Mouse (Mus musculus) MEL (cell line): Measurements from ENCODE around the gene P2rx7. TPM values are rescaled to one million over a fixed set of nuclear protein-coding genes. Genes with fewer than 3 reads are reported as not detected.

Experiments
- DNase-seq: peaks from one replicate; pipeline ENCODE4 v3.0.0; 2011; ENCODE audit warnings: low read depth, low spot score
- H3K27ac ChIP-seq: 2 replicates; pipeline ENCODE4 v1.5.1; 2012; ENCODE audit warnings: low read depth, mild to moderate bottlenecking, control low read depth, low read length, moderate library complexity; ENCODE audit not compliant: control insufficient read depth
- H3K27me3 ChIP-seq, 2 experiments: fragments of 150-350 bp in 1 of 2; sonication (generic) in 1 of 2; 2 replicates each; pipeline ENCODE4 v1.6.1; 2012; ENCODE audit warnings: low read length in 2 of 2, mild to moderate bottlenecking in 2 of 2, improper control_type of control experiment in 1 of 2, moderate library complexity in 1 of 2; ENCODE audit not compliant: insufficient read depth in 2 of 2, control insufficient read depth in 1 of 2
- H3K36me3 ChIP-seq, 2 experiments: 2 replicates each; pipeline ENCODE4 v1.6.1; 2012 to 2014; ENCODE audit warnings: low read length in 2 of 2, improper control_type of control experiment in 1 of 2, inconsistent platforms in 1 of 2, mild to moderate bottlenecking in 1 of 2; ENCODE audit not compliant: insufficient read depth in 2 of 2, control insufficient read depth in 1 of 2
- H3K4me1 ChIP-seq, 2 experiments: fragments of 150-350 bp in 1 of 2; sonication (generic) in 1 of 2; 2 replicates each; pipeline ENCODE4 v1.6.1; 2012; ENCODE audit warnings: low read length in 2 of 2, improper control_type of control experiment in 1 of 2, mild to moderate bottlenecking in 1 of 2; ENCODE audit not compliant: insufficient read depth in 2 of 2, control insufficient read depth in 1 of 2
- H3K4me3 ChIP-seq, 2 experiments: fragments of 150-350 bp in 1 of 2; sonication (generic) in 1 of 2; 2 replicates each; pipeline ENCODE4 v1.5.1; 2012; ENCODE audit warnings: low read depth in 2 of 2, low read length in 2 of 2, mild to moderate bottlenecking in 2 of 2, moderate library complexity in 2 of 2, control low read depth in 1 of 2, improper control_type of control experiment in 1 of 2; ENCODE audit not compliant: control insufficient read depth in 1 of 2, insufficient read depth in 1 of 2
- H3K79me2 ChIP-seq: 2 replicates; pipeline ENCODE4 v1.6.1; 2012; ENCODE audit warnings: mild to moderate bottlenecking, low read length, moderate library complexity; ENCODE audit not compliant: control insufficient read depth, poor library complexity, insufficient read depth
- H3K9ac ChIP-seq: 2 replicates; pipeline ENCODE4 v1.6.1; 2012; ENCODE audit warnings: low read depth, mild to moderate bottlenecking, control low read depth, low read length, moderate library complexity; ENCODE audit not compliant: control insufficient read depth, poor library complexity, severe bottlenecking
- H3K9me3 ChIP-seq: fragments of 150-350 bp; sonication (generic); replicated peaks from 2 replicates; pipeline ENCODE4 v1.6.1; 2012; ENCODE audit warnings: mild to moderate bottlenecking, low read length, improper control_type of control experiment, moderate library complexity; ENCODE audit not compliant: insufficient read depth
- BHLHE40 ChIP-seq: IDR thresholded peaks from 2 replicates; pipeline ENCODE4 v1.6.1; 2012; ENCODE audit warnings: low read depth, mild to moderate bottlenecking, inconsistent platforms, low read length, improper control_type of control experiment, borderline replicate concordance
- CHD1 ChIP-seq: IDR thresholded peaks from 2 replicates; pipeline ENCODE4 v1.6.1; 2012; ENCODE audit warnings: low read depth, mild to moderate bottlenecking, inconsistent platforms, low read length, improper control_type of control experiment
- CHD2 ChIP-seq: IDR thresholded peaks from 2 replicates; pipeline ENCODE4 v1.6.1; 2011; ENCODE audit warnings: low read length, improper control_type of control experiment
- CTCF ChIP-seq, 3 experiments: IDR thresholded peaks in 2 of 3; conservative IDR thresholded peaks in 1 of 3; 2 replicates each; pipeline ENCODE4 v1.5.1; 2011 to 2012; ENCODE audit warnings: low read length in 3 of 3, low read depth in 2 of 3, mild to moderate bottlenecking in 2 of 3, improper control_type of control experiment in 1 of 3, inconsistent platforms in 1 of 3, mixed read lengths in 1 of 3, moderate library complexity in 1 of 3; ENCODE audit not compliant: control insufficient read depth in 1 of 3, insufficient read depth in 1 of 3, poor library complexity in 1 of 3, severe bottlenecking in 1 of 3
- ELF1 ChIP-seq: IDR thresholded peaks from 2 replicates; pipeline ENCODE4 v1.6.1; 2014; ENCODE audit warnings: low read depth, mild to moderate bottlenecking, inconsistent platforms, low read length, improper control_type of control experiment, moderate library complexity
- EP300 ChIP-seq, 2 experiments: IDR thresholded peaks; 2 replicates each; pipeline ENCODE4 v1.6.1; 2011; ENCODE audit warnings: improper control_type of control experiment in 2 of 2, low read length in 2 of 2, low read depth in 1 of 2, mild to moderate bottlenecking in 1 of 2
- ETS1 ChIP-seq: IDR thresholded peaks from 2 replicates; pipeline ENCODE4 v1.6.1; 2012; ENCODE audit warnings: low read depth, mild to moderate bottlenecking, inconsistent platforms, low read length, improper control_type of control experiment, moderate library complexity
- HCFC1 ChIP-seq: IDR thresholded peaks from 2 replicates; pipeline ENCODE4 v1.6.1; 2012; ENCODE audit warnings: low read depth, mild to moderate bottlenecking, inconsistent platforms, low read length, improper control_type of control experiment, moderate library complexity
- JUND ChIP-seq: IDR thresholded peaks from 2 replicates; pipeline ENCODE4 v1.6.1; 2011; ENCODE audit warnings: low read depth, mild to moderate bottlenecking, improper control_type of control experiment, low read length
- KAT2A ChIP-seq: conservative IDR thresholded peaks from 2 replicates; pipeline ENCODE4 v1.6.1; 2012; ENCODE audit warnings: low read depth, low read length, improper control_type of control experiment, inconsistent platforms
- MAZ ChIP-seq: IDR thresholded peaks from 2 replicates; pipeline ENCODE4 v1.6.1; 2012; ENCODE audit warnings: low read depth, mild to moderate bottlenecking, inconsistent platforms, low read length, improper control_type of control experiment
- MXI1 ChIP-seq: IDR thresholded peaks from 2 replicates; pipeline ENCODE4 v1.6.1; 2011; ENCODE audit warnings: mild to moderate bottlenecking, low read depth, low read length, improper control_type of control experiment
- NELFE ChIP-seq: IDR thresholded peaks from 2 replicates; pipeline ENCODE4 v1.6.1; 2011; ENCODE audit warnings: low read depth, low read length, improper control_type of control experiment
- POLR2A ChIP-seq, 2 experiments: IDR thresholded peaks; 2 replicates each; pipeline ENCODE4 v1.6.1; 2011 to 2012; ENCODE audit warnings: low read length in 2 of 2, mild to moderate bottlenecking in 2 of 2, control low read depth in 1 of 2, improper control_type of control experiment in 1 of 2, low read depth in 1 of 2, moderate library complexity in 1 of 2; ENCODE audit not compliant: control insufficient read depth in 1 of 2, insufficient read depth in 1 of 2, poor library complexity in 1 of 2
- POLR2AphosphoS2 ChIP-seq: IDR thresholded peaks from 2 replicates; pipeline ENCODE4 v1.6.1; 2011; ENCODE audit warnings: low read length, improper control_type of control experiment
- POLR2AphosphoS5 ChIP-seq: IDR thresholded peaks from 2 replicates; pipeline ENCODE4 v1.6.1; 2012; ENCODE audit warnings: low read depth, borderline replicate concordance, mild to moderate bottlenecking, inconsistent platforms, low read length, moderate library complexity, mixed read lengths
- RAD21 ChIP-seq: IDR thresholded peaks from 2 replicates; pipeline ENCODE4 v1.6.1; 2011; ENCODE audit warnings: mild to moderate bottlenecking, low read depth, low read length, improper control_type of control experiment
- RCOR1 ChIP-seq: IDR thresholded peaks from 2 replicates; pipeline ENCODE4 v1.6.1; 2012; ENCODE audit warnings: low read depth, mild to moderate bottlenecking, inconsistent platforms, low read length, improper control_type of control experiment
- SMC3 ChIP-seq: IDR thresholded peaks from 2 replicates; pipeline ENCODE4 v1.6.1; 2011; ENCODE audit warnings: low read depth, low read length, improper control_type of control experiment
- TCF12 ChIP-seq: IDR thresholded peaks from 2 replicates; pipeline ENCODE4 v1.6.1; 2014; ENCODE audit warnings: low read depth, mild to moderate bottlenecking, inconsistent platforms, low read length, improper control_type of control experiment, moderate library complexity
- USF1 ChIP-seq: IDR thresholded peaks from 2 replicates; pipeline ENCODE4 v1.6.1; 2014; ENCODE audit warnings: low read depth, mild to moderate bottlenecking, inconsistent platforms, low read length, improper control_type of control experiment, moderate library complexity
- polyA plus RNA-seq, 2 experiments: library from polyadenylated mRNA; stranded (reverse) in 1 of 2; unstranded in 1 of 2; fragments of >175 nt in 1 of 2; fragments of >200 nt in 1 of 2; gene quantifications; 2 replicates each; pipeline versions ENCODE4 v1.2.1 to v1.2.4; 2012; ENCODE audit warnings: low replicate concordance in 2 of 2, low read depth in 1 of 2; ENCODE audit not compliant: insufficient read length in 2 of 2, insufficient read depth in 1 of 2, missing spikeins in 1 of 2
- total RNA-seq: library from RNA; depleted of rRNA; stranded (reverse); fragments of 300-350 nt; gene quantifications from 2 replicates; pipeline ENCODE4 v1.2.3, GENCODE M21; 2012

P2rx7 gene
- total and polyA plus RNA-seq, 3 experiments: 29.3 to 254 (median 40.8) TPM

- TF ChIP-seq ELF1: 0 out of 2 replicates have a peak, but pooled peaks have one; percentile 17
- TF ChIP-seq CHD1: no peak
- TF ChIP-seq RCOR1: peak; percentile 85
- TF ChIP-seq, all 39 proteins: peak for 20
Observed at GRCm38 (mm10) chr5:122645290-122645689, 1.6 kb downstream of the P2rx7 start (continued).

- Histone ChIP-seq H3K9ac (peak overlapping the region; percentile 64), H3K36me3 (peaks cover 0 to 46% of the 10 kb centered on the region in 2 experiments; a peak in 2 of 4 replicates), H3K27me3 (no peaks in the 10 kb centered on the region), H3K4me1 (peaks cover 16 to 55% of the 10 kb centered on the region in 2 experiments), H3K79me2 (peaks cover 24% of the 10 kb centered on the region), H3K9me3 (no peaks in the 10 kb centered on the region), H3K4me3 (peak overlapping the region; percentile 45 to 47), H3K27ac (peak overlapping the region; percentile 75)
- TF ChIP-seq KAT2A (no peak), BHLHE40 (no peak), MAZ (no peak), ELF1 (no peak), POLR2AphosphoS2 (peak; percentile 17; the same call in 1 of the 2 replicates), JUND (no peak), CHD2 (no peak), RAD21 (no peak), POLR2A (IDR thresholded peaks at IDR 0.05; ENCODE audit: control insufficient read depth in 1 of 2, insufficient read depth in 1 of 2, low read depth in 1 of 2, low read length in 2 of 2, poor library complexity in 1 of 2) (peak in 1 of 2 experiments; percentile 23; a peak in 1 of 4 replicates), NELFE (peak; percentile 33), SMC3 (no peak), ETS1 (no peak), HCFC1 (0 out of 2 replicates have a peak, but pooled peaks have one; percentile 1), MXI1 (peak; percentile 49; the same call in 1 of the 2 replicates), EP300 (IDR thresholded peaks at IDR 0.05; ENCODE audit: low read depth in 1 of 2, low read length in 2 of 2) (peak in 1 of 2 experiments; percentile 22; a peak in 1 of 4 replicates), POLR2AphosphoS5 (no peak), RCOR1 (no peak), USF1 (no peak), CTCF (IDR thresholded peaks at IDR 0.05 in 2 of 3, conservative IDR thresholded peaks at IDR 0.05 in 1 of 3; ENCODE audit: control insufficient read depth in 1 of 3, insufficient read depth in 1 of 3, low read depth in 2 of 3, low read length in 3 of 3, poor library complexity in 1 of 3, severe bottlenecking in 1 of 3) (no peak), TCF12 (no peak; the same call in 1 of the 2 replicates)
- DNase-seq: peak; percentile 64
Observed at GRCm38 (mm10) chr5:122646050-122646449, 2.3 kb downstream of the P2rx7 start.
